Comparison of ENCODE assay signal across 8 mouse cellular contexts in genomic region chr12:116047440-116048377, GRCm38 (mm10). TPM values are rescaled to one million over a fixed set of nuclear protein-coding genes. Genes with fewer than 3 reads are reported as not detected.
DNase-seq lines count a peak whose midpoint lies in the region; ATAC-seq and TF ChIP-seq lines count a peak whose summit lies in the region.

Gene Zfp386, plus strand, starts transcription at chr12:116047724.

- peaks cover 19% of the 10 kb centered on the region for H3K9me3 ChIP-seq in forebrain, embryonic 10.5 days
- no peaks in the 10 kb centered on the region for H3K9me3 ChIP-seq in heart, embryonic 15.5 days (replicated peaks)
- H3K9me3 ChIP-seq in liver, embryonic 14.5 days (ENCODE audit: control insufficient read depth, low read length), result no peaks in the 10 kb centered on the region
- H3K9me3 ChIP-seq in neural tube, embryonic 11.5 days (ENCODE audit: control insufficient read depth, low read length), result no peaks in the 10 kb centered on the region
- no peaks in the 10 kb centered on the region for H3K9me3 ChIP-seq in stomach, postnatal 0 days (ENCODE audit: control insufficient read depth, low read length)

- 1% methylated on average over 55 of the region's 55 CpGs for WGBS in forebrain, embryonic 10.5 days
- under 1% methylated on average over 55 of the region's 55 CpGs for WGBS in heart, embryonic 15.5 days
- 1% methylated on average over 55 of the region's 55 CpGs for WGBS in liver, embryonic 14.5 days (ENCODE audit: insufficient replicate concordance)
- 1% methylated on average over 55 of the region's 55 CpGs for WGBS in neural tube, embryonic 11.5 days
- under 1% methylated on average over 50 of the region's 55 CpGs for WGBS in stomach, postnatal 0 days

- H3K4me2 ChIP-seq in heart, embryonic 15.5 days, result peak within 1 kb of the TSS; percentile 64
- peak within 1 kb of the TSS; percentile 72 for H3K4me2 ChIP-seq in liver, embryonic 14.5 days (ENCODE audit: low read depth)
- H3K4me2 ChIP-seq in neural tube, embryonic 11.5 days (ENCODE audit: low read depth), result peak within 1 kb of the TSS; percentile 65
- H3K4me2 ChIP-seq in stomach, postnatal 0 days (replicated peaks; ENCODE audit: low read depth), result peak within 1 kb of the TSS; percentile 68

- H3K36me3 ChIP-seq in forebrain, embryonic 10.5 days (replicated peaks), result peaks cover 36% of the 10 kb centered on the region
- H3K36me3 ChIP-seq in heart, embryonic 15.5 days, result no peaks in the 10 kb centered on the region
- no peaks in the 10 kb centered on the region for H3K36me3 ChIP-seq in liver, embryonic 14.5 days (replicated peaks; ENCODE audit: control insufficient read depth, insufficient read depth, low read depth)
- H3K36me3 ChIP-seq in neural tube, embryonic 11.5 days (ENCODE audit: control insufficient read depth, insufficient read depth, low read length), result peaks cover 5% of the 10 kb centered on the region
- H3K36me3 ChIP-seq in stomach, postnatal 0 days (ENCODE audit: control insufficient read depth, insufficient read depth, low read length), result no peaks in the 10 kb centered on the region

- peak; percentile 90 to 97 for DNase-seq in CD8-positive naive resting alpha-beta T cell, adult 2 months (ENCODE audit: low read depth in 2 of 2, low spot score in 2 of 2)
- DNase-seq in c-Kit-positive CD71-negative TER-119-negative erythroid progenitor cells, embryonic 14.5 days (ENCODE audit: low read depth), result peak; percentile 97
- peak; percentile 98 for DNase-seq in forebrain, embryonic 10.5 days (ENCODE audit: extremely low spot score, low spot score)
- DNase-seq in kidney, postnatal 25 days, result peak; percentile 99 to 100
- peak; percentile 83 to 85 (median 84) for DNase-seq in liver, embryonic 14.5 days (ENCODE audit: low read depth in 3 of 3, low spot score in 3 of 3)
- DNase-seq in neural tube, embryonic 11.5 days (ENCODE audit: low spot score), result peak; percentile 96
- DNase-seq in stomach, postnatal 0 days (ENCODE audit: low spot score), result peak; percentile 98

- no peaks in the 10 kb centered on the region for H3K27me3 ChIP-seq in forebrain, embryonic 10.5 days (ENCODE audit: poor library complexity, severe bottlenecking)
- H3K27me3 ChIP-seq in heart, embryonic 15.5 days, result no peaks in the 10 kb centered on the region
- no peaks in the 10 kb centered on the region for H3K27me3 ChIP-seq in liver, embryonic 14.5 days (ENCODE audit: control insufficient read depth, insufficient read depth, low read length)
- no peaks in the 10 kb centered on the region for H3K27me3 ChIP-seq in neural tube, embryonic 11.5 days (ENCODE audit: control insufficient read depth, insufficient read depth, low read length)
- H3K27me3 ChIP-seq in stomach, postnatal 0 days (ENCODE audit: control insufficient read depth, insufficient read depth, low read length), result no peaks in the 10 kb centered on the region

- H3K4me3 ChIP-seq in forebrain, embryonic 10.5 days, result peak within 1 kb of the TSS; percentile 84
- peak within 1 kb of the TSS; percentile 93 for H3K4me3 ChIP-seq in heart, embryonic 15.5 days
- peak within 1 kb of the TSS; percentile 68 to 90 for H3K4me3 ChIP-seq in liver, embryonic 14.5 days (ENCODE audit: insufficient read depth in 1 of 2, low read depth in 2 of 2, low read length in 2 of 2)
- peak within 1 kb of the TSS; percentile 92 for H3K4me3 ChIP-seq in neural tube, embryonic 11.5 days (ENCODE audit: low read depth, low read length)
- peak within 1 kb of the TSS; percentile 71 for H3K4me3 ChIP-seq in stomach, postnatal 0 days (ENCODE audit: low read depth, low read length)

- no peak for TF ChIP-seq CTCF in liver, embryonic 14.5 days (IDR thresholded peaks at IDR 0.05; ENCODE audit: low read depth)
- no peak for TF ChIP-seq CTCF in stomach, postnatal 0 days (IDR thresholded peaks at IDR 0.05; ENCODE audit: low read depth)

- 0 out of 2 replicates have a peak, but pooled peaks have one; percentile 17 for TF ChIP-seq EP300 in liver, embryonic 14.5 days (IDR thresholded peaks at IDR 0.05; ENCODE audit: low read depth)
- TF ChIP-seq EP300 in stomach, postnatal 0 days (optimal IDR thresholded peaks at IDR 0.05), result peak; percentile 94

- peak; percentile 100 for ATAC-seq in heart, embryonic 15.5 days (replicated peaks; ENCODE audit: insufficient number of reproducible peaks, insufficient read depth, low FRiP score, low read depth)
- peak; percentile 97 for ATAC-seq in liver, embryonic 14.5 days (ENCODE audit: insufficient read depth)
- peak; percentile 100 for ATAC-seq in neural tube, embryonic 11.5 days (ENCODE audit: insufficient read depth, low FRiP score, low TSS enrichment)
- peak; percentile 99 for ATAC-seq in stomach, postnatal 0 days (ENCODE audit: low FRiP score, low TSS enrichment)

- peaks cover 16% of the 10 kb centered on the region for H3K4me1 ChIP-seq in forebrain, embryonic 10.5 days
- H3K4me1 ChIP-seq in heart, embryonic 15.5 days (replicated peaks), result peaks cover 13% of the 10 kb centered on the region
- peaks cover 0 to 7% of the 10 kb centered on the region in 2 experiments; a peak in 3 of 4 replicates for H3K4me1 ChIP-seq in liver, embryonic 14.5 days (replicated peaks; ENCODE audit: control insufficient read depth in 2 of 2, insufficient read depth in 2 of 2, low read length in 1 of 2)
- H3K4me1 ChIP-seq in neural tube, embryonic 11.5 days (ENCODE audit: control insufficient read depth, insufficient read depth, low read length), result peaks cover 10% of the 10 kb centered on the region; the same call in 1 of the 2 replicates
- no peaks in the 10 kb centered on the region for H3K4me1 ChIP-seq in stomach, postnatal 0 days (replicated peaks; ENCODE audit: control insufficient read depth, insufficient read depth)

- peak within 1 kb of the TSS; percentile 99 for H3K27ac ChIP-seq in forebrain, embryonic 10.5 days
- peak within 1 kb of the TSS; percentile 98 for H3K27ac ChIP-seq in heart, embryonic 15.5 days
- no peak within 1 kb of the TSS for H3K27ac ChIP-seq in liver, embryonic 14.5 days
- peak within 1 kb of the TSS; percentile 93 for H3K27ac ChIP-seq in neural tube, embryonic 11.5 days (ENCODE audit: low read depth, low read length)
- H3K27ac ChIP-seq in stomach, postnatal 0 days (replicated peaks), result peak within 1 kb of the TSS; percentile 97

- peak within 1 kb of the TSS; percentile 90 for H3K9ac ChIP-seq in heart, embryonic 15.5 days
- H3K9ac ChIP-seq in liver, embryonic 14.5 days (replicated peaks), result peak within 1 kb of the TSS; percentile 57
- H3K9ac ChIP-seq in neural tube, embryonic 11.5 days (ENCODE audit: low read length), result peak within 1 kb of the TSS; percentile 98
- peak within 1 kb of the TSS; percentile 86 for H3K9ac ChIP-seq in stomach, postnatal 0 days (ENCODE audit: low read length)

RNA-seq across cellular contexts. Expression of gene Zfp386, which starts in this region (rescaled TPM):
- 60.6 and 62.0 TPM in 2 replicates for polyA plus RNA-seq in forebrain, embryonic 10.5 days (2016; fragmentation: Nextera tagmentation; extraction: Ambion mirVana)
- polyA plus RNA-seq in heart, embryonic 15.5 days (2015; fragmentation: Nextera tagmentation; extraction: Ambion mirVana), result 25.5 and 30.4 TPM in 2 replicates
- 2.5 and 2.6 TPM in 2 replicates for polyA plus RNA-seq in liver, embryonic 14.5 days (2012; rRNA removed)
- 5.0 and 5.5 TPM in 2 replicates for polyA plus RNA-seq in liver, embryonic 14.5 days (2014; fragmentation: Nextera tagmentation; extraction: Ambion mirVana)
- 67.4 and 70.8 TPM in 2 replicates for polyA plus RNA-seq in neural tube, embryonic 11.5 days (2014; fragmentation: Nextera tagmentation; extraction: Ambion mirVana)
- 20.9 and 21.1 TPM in 2 replicates for polyA plus RNA-seq in stomach, postnatal 0 days (2015; fragmentation: Nextera tagmentation; extraction: Ambion mirVana)
